Mouse (Mus musculus) CH12.LX (cell line): ENCODE results near the gene Ifrd2. TPM values are rescaled to one million over a fixed set of nuclear protein-coding genes. Genes with fewer than 3 reads are reported as not detected.

Source experiments
- DNase-seq: peaks from one replicate; pipeline ENCODE4 v3.0.0-alpha.2; 2013; ENCODE audit errors: extremely low read depth
- H3K27ac ChIP-seq: 2 replicates; pipeline ENCODE4 v1.5.1; 2012; ENCODE audit warnings: low read depth, mild to moderate bottlenecking, control low read depth, moderate library complexity; ENCODE audit not compliant: insufficient read depth
- H3K27me3 ChIP-seq: replicated peaks from 2 replicates; pipeline ENCODE3; 2012; ENCODE audit warnings: inconsistent platforms
- H3K36me3 ChIP-seq, 2 experiments: replicated peaks in 1 of 2; 2 replicates each; pipeline versions ENCODE3 to v1.6.1; 2012; ENCODE audit warnings: inconsistent platforms in 1 of 2, low read length in 1 of 2, mild to moderate bottlenecking in 1 of 2, mixed read lengths in 1 of 2, moderate library complexity in 1 of 2; ENCODE audit not compliant: control insufficient read depth in 1 of 2, insufficient read depth in 1 of 2
- H3K4me1 ChIP-seq, 2 experiments: 2 replicates each; pipeline ENCODE4 v1.6.1; 2012; ENCODE audit warnings: inconsistent platforms in 1 of 2, moderate library complexity in 1 of 2; ENCODE audit not compliant: insufficient read depth in 2 of 2, control insufficient read depth in 1 of 2
- H3K4me2 ChIP-seq: 2 replicates; pipeline ENCODE4 v1.6.1; 2012; ENCODE audit warnings: low read depth, mild to moderate bottlenecking, control low read depth; ENCODE audit not compliant: poor library complexity, insufficient read depth, severe bottlenecking
- H3K4me3 ChIP-seq, 3 experiments: fragments of 150-350 bp in 1 of 3; sonication (generic) in 1 of 3; replicated peaks in 1 of 3; 2 replicates each; pipeline versions ENCODE3 to v1.5.1; 2011 to 2012; ENCODE audit warnings: low read depth in 2 of 3, low read length in 2 of 3, mild to moderate bottlenecking in 2 of 3, moderate library complexity in 2 of 3, control low read depth in 1 of 3, improper control_type of control experiment in 1 of 3, inconsistent platforms in 1 of 3, mixed read lengths in 1 of 3; ENCODE audit not compliant: poor library complexity in 1 of 3
- H3K79me2 ChIP-seq: replicated peaks from 2 replicates; pipeline ENCODE4 v1.6.1; 2012; ENCODE audit warnings: mild to moderate bottlenecking, moderate library complexity; ENCODE audit not compliant: control insufficient read depth, poor library complexity, insufficient read depth, severe bottlenecking; ENCODE audit errors: extremely low read depth
- H3K9ac ChIP-seq: 2 replicates; pipeline ENCODE4 v1.6.1; 2012; ENCODE audit warnings: low read depth, mild to moderate bottlenecking, control low read depth, moderate library complexity; ENCODE audit not compliant: insufficient read depth
- H3K9me3 ChIP-seq: replicated peaks from 2 replicates; pipeline ENCODE3; 2012; ENCODE audit warnings: low read length, inconsistent platforms, mixed read lengths
- BHLHE40 ChIP-seq: IDR thresholded peaks from 2 replicates; pipeline ENCODE4 v1.6.1; 2011; ENCODE audit warnings: mild to moderate bottlenecking, low read depth, low read length, improper control_type of control experiment
- CHD1 ChIP-seq: IDR thresholded peaks from 2 replicates; pipeline ENCODE4 v1.6.1; 2012; ENCODE audit warnings: low read depth, low read length, improper control_type of control experiment, inconsistent platforms
- CTCF ChIP-seq, 2 experiments: IDR thresholded peaks in 1 of 2; conservative IDR thresholded peaks in 1 of 2; 2 replicates each; pipeline ENCODE4 v1.5.1; 2011 to 2012; ENCODE audit warnings: low read depth in 2 of 2, low read length in 2 of 2, improper control_type of control experiment in 1 of 2, inconsistent platforms in 1 of 2, mild to moderate bottlenecking in 1 of 2, moderate library complexity in 1 of 2
- ELF1 ChIP-seq: IDR thresholded peaks from 2 replicates; pipeline ENCODE4 v1.6.1; 2014; ENCODE audit warnings: low read depth, mild to moderate bottlenecking, inconsistent platforms, low read length, improper control_type of control experiment
- EP300 ChIP-seq: IDR thresholded peaks from 2 replicates; pipeline ENCODE4 v1.6.1; 2011; ENCODE audit warnings: low read length, improper control_type of control experiment
- ETS1 ChIP-seq: conservative IDR thresholded peaks from 2 replicates; pipeline ENCODE4 v1.6.1; 2012; ENCODE audit warnings: low read depth, mild to moderate bottlenecking, inconsistent platforms, low read length, improper control_type of control experiment, moderate library complexity
- GABPA ChIP-seq: IDR thresholded peaks from 2 replicates; pipeline ENCODE4 v1.6.1; 2012; ENCODE audit warnings: low read depth, low read length, improper control_type of control experiment, inconsistent platforms; ENCODE audit not compliant: insufficient replicate concordance
- JUN ChIP-seq: IDR thresholded peaks from 2 replicates; pipeline ENCODE4 v1.6.1; 2011; ENCODE audit warnings: low read depth, mild to moderate bottlenecking, low read length, improper control_type of control experiment, moderate library complexity; ENCODE audit not compliant: insufficient read depth
- JUND ChIP-seq: conservative IDR thresholded peaks from 2 replicates; pipeline ENCODE4 v1.6.1; 2011; ENCODE audit warnings: low read depth, low read length, improper control_type of control experiment
- MAFK ChIP-seq: IDR thresholded peaks from 2 replicates; pipeline ENCODE4 v1.6.1; 2011; ENCODE audit warnings: low read length, improper control_type of control experiment; ENCODE audit not compliant: insufficient replicate concordance
- MAZ ChIP-seq: IDR thresholded peaks from 2 replicates; pipeline ENCODE4 v1.6.1; 2012; ENCODE audit warnings: low read depth, mild to moderate bottlenecking, inconsistent platforms, low read length, improper control_type of control experiment, moderate library complexity
- NRF1 ChIP-seq: IDR thresholded peaks from 2 replicates; pipeline ENCODE4 v1.6.1; 2014; ENCODE audit warnings: low read depth, mild to moderate bottlenecking, inconsistent platforms, low read length, improper control_type of control experiment, moderate library complexity
- PAX5 ChIP-seq: IDR thresholded peaks from 2 replicates; pipeline ENCODE4 v1.6.1; 2012; ENCODE audit warnings: low read length, inconsistent platforms, mixed read lengths
- POLR2AphosphoS2 ChIP-seq: IDR thresholded peaks from 2 replicates; pipeline ENCODE4 v1.6.1; 2011; ENCODE audit warnings: low read depth, low read length, improper control_type of control experiment
- RCOR1 ChIP-seq: conservative IDR thresholded peaks from 2 replicates; pipeline ENCODE4 v1.6.1; 2012; ENCODE audit warnings: low read depth, mild to moderate bottlenecking, inconsistent platforms, low read length, improper control_type of control experiment
- SIN3A ChIP-seq: IDR thresholded peaks from 2 replicates; pipeline ENCODE4 v1.6.1; 2012; ENCODE audit warnings: low read length, improper control_type of control experiment, inconsistent platforms
- SMC3 ChIP-seq: IDR thresholded peaks from 2 replicates; pipeline ENCODE4 v1.6.1; 2011; ENCODE audit warnings: low read depth, low read length, improper control_type of control experiment
- TBP ChIP-seq: conservative IDR thresholded peaks from 2 replicates; pipeline ENCODE4 v1.6.1; 2011; ENCODE audit warnings: low read depth, low read length, improper control_type of control experiment
- UBTF ChIP-seq: IDR thresholded peaks from 2 replicates; pipeline ENCODE4 v1.6.1; 2012; ENCODE audit warnings: low read depth, mild to moderate bottlenecking, inconsistent platforms, low read length, improper control_type of control experiment, moderate library complexity
- USF2 ChIP-seq: conservative IDR thresholded peaks from 2 replicates; pipeline ENCODE4 v1.6.1; 2011; ENCODE audit warnings: low read depth, low read length, improper control_type of control experiment
- ZMIZ1 ChIP-seq: IDR thresholded peaks from 2 replicates; pipeline ENCODE4 v1.6.1; 2012; ENCODE audit warnings: low read depth, mild to moderate bottlenecking, inconsistent platforms, low read length, improper control_type of control experiment
- ZNF384 ChIP-seq: IDR thresholded peaks from 2 replicates; pipeline ENCODE4 v1.6.1; 2012; ENCODE audit warnings: low read depth, low read length, improper control_type of control experiment, inconsistent platforms
- dilution Hi-C: fragments of 300-500 bp; cut with MboI; formaldehyde crosslinking; loops from 2 replicates; pipeline ENCODE4 v1.14.3; 2020; ENCODE audit warnings: low sequenced_read_pairs; ENCODE audit not compliant: extremely low pct_unique_long_range_greater_than_20kb, extremely low pct_ligation_motif_present
- in situ Hi-C: fragments of 300-500 bp; cut with MboI; formaldehyde crosslinking; loops from 3 replicates; pipeline ENCODE4 v1.14.3; 2019; ENCODE audit warnings: low sequenced_read_pairs, low pct_ligation_motif_present, low pct_unique_long_range_greater_than_20kb, mixed read lengths
- polyA plus RNA-seq: library from polyadenylated mRNA; unstranded; fragments of >175 nt; gene quantifications from 2 replicates; pipeline ENCODE4 v1.2.1, GENCODE M21; 2012; ENCODE audit warnings: low read depth; ENCODE audit not compliant: insufficient read length
- total RNA-seq, 2 experiments: library from RNA; depleted of rRNA; stranded (reverse); fragments of 300-350 nt in 1 of 2; fragments of >200 nt in 1 of 2; gene quantifications; 2 replicates each; pipeline ENCODE4 v1.2.3; 2012 to 2014

The Ifrd2 gene
- total and polyA plus RNA-seq, 3 experiments, result 62.8 to 143 (median 91.3) TPM

DNA sequence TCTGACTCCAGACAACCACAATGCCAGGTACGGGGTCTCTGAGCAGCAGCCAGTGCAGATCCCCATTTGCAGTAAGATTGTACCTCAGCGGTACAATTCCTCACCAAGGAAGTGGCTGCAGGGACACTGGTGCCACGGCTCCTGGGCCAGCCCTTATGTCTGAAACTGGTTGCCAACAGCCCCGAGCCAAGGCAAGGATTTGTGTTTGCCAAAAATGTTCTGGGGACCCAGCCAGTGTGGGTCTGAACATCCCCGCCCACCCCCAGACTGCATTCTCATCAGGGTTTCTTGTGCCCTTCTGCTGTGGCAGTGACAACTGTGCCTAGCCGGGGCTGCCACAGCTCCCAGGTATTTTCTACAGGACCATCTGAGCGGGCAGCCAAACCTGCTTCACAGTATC lies 49.2 kb upstream of the Ifrd2 start:
- no peak overlapping the region for H3K27ac ChIP-seq
- no peak for DNase-seq
- H3K36me3 ChIP-seq, result peaks cover 30 to 45% of the 10 kb centered on the region in 2 experiments
- in situ Hi-C loops (no loop called here), dilution Hi-C loops (no loop called here)
- H3K4me2 ChIP-seq, result no peak overlapping the region
- TF ChIP-seq GABPA (no peak), MAZ (no peak), JUN (no peak), ETS1 (no peak), EP300 (no peak), JUND (no peak), ZNF384 (no peak), SIN3A (no peak)
- no peaks in the 10 kb centered on the region for H3K9me3 ChIP-seq
- H3K27me3 ChIP-seq, result no peaks in the 10 kb centered on the region
- H3K4me3 ChIP-seq, result no peak overlapping the region
- peaks cover 36% of the 10 kb centered on the region for H3K79me2 ChIP-seq
- H3K4me1 ChIP-seq, result peaks cover 11 to 44% of the 10 kb centered on the region in 2 experiments
- H3K9ac ChIP-seq, result no peak overlapping the region

DNA sequence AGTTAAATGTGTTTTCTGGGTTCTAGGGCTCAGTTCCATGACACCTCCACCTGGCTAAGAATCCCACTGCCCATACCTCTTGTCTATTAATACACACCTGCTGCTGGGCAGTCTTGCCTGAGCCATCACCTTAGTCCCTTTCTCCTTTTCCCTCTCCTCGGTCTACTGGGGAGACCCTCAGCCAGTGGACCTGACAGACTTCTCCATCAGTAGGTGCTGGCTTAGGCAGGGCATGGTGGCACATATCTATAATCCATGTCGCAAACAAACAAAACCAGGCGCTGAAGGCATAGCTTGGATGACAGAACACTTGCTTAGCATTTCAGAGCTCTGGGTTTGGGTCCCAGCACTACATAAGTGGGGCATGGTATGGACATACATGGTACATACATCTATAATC lies 48.7 kb upstream of the Ifrd2 start:
- Histone ChIP-seq H3K4me3 (no peak overlapping the region), H3K4me1 (peaks cover 9 to 40% of the 10 kb centered on the region in 2 experiments), H3K27me3 (no peaks in the 10 kb centered on the region), H3K79me2 (peaks cover 36% of the 10 kb centered on the region), H3K9me3 (no peaks in the 10 kb centered on the region), H3K9ac (no peak overlapping the region), H3K36me3 (peaks cover 33 to 50% of the 10 kb centered on the region in 2 experiments), H3K4me2 (no peak overlapping the region), H3K27ac (no peak overlapping the region)
- TF ChIP-seq ELF1 (no peak), NRF1 (no peak), MAFK (no peak), JUN (no peak), GABPA (no peak), CHD1 (no peak), USF2 (no peak), BHLHE40 (no peak), ZMIZ1 (no peak), ZNF384 (no peak), SMC3 (no peak), TBP (no peak), CTCF (conservative IDR thresholded peaks at IDR 0.05 in 1 of 2, IDR thresholded peaks at IDR 0.05 in 1 of 2; ENCODE audit: low read depth in 2 of 2, low read length in 2 of 2) (no peak), PAX5 (no peak), POLR2AphosphoS2 (no peak), MAZ (no peak), RCOR1 (no peak), UBTF (no peak)
- DNase-seq, result no peak
- dilution Hi-C loops (no loop called here), in situ Hi-C loops (no loop called here)
